Mouse (Mus musculus) heart, postnatal 36 days (tissue): Measurements from ENCODE around the gene H2-Q6. TPM values are rescaled to one million over a fixed set of nuclear protein-coding genes. Genes with fewer than 3 reads are reported as not detected.
"Not testable (repeated sequence)": the region's sequence is repeated elsewhere in the genome, so short reads cannot be mapped to it uniquely, and the experiment has no call there.

Source experiments
- DNase-seq, 2 experiments: peaks; one replicate each; pipeline ENCODE4 v3.0.0; 2021 to 2022
- intact Hi-C: fragments of 180-260 bp; cut with DNase I; formaldehyde crosslinking; loops from one replicate; pipeline ENCODE4 v1.15.1; 2025
- total RNA-seq, 2 experiments: library from RNA; stranded (reverse); gene quantifications; 2 replicates each; pipeline ENCODE4 v1.2.3; 2021

The H2-Q6 gene
- total RNA-seq = 1 to 10 TPM in 1 of 2 experiments, under 1 TPM in 1; 0.78 to 1.6 TPM

DNA sequence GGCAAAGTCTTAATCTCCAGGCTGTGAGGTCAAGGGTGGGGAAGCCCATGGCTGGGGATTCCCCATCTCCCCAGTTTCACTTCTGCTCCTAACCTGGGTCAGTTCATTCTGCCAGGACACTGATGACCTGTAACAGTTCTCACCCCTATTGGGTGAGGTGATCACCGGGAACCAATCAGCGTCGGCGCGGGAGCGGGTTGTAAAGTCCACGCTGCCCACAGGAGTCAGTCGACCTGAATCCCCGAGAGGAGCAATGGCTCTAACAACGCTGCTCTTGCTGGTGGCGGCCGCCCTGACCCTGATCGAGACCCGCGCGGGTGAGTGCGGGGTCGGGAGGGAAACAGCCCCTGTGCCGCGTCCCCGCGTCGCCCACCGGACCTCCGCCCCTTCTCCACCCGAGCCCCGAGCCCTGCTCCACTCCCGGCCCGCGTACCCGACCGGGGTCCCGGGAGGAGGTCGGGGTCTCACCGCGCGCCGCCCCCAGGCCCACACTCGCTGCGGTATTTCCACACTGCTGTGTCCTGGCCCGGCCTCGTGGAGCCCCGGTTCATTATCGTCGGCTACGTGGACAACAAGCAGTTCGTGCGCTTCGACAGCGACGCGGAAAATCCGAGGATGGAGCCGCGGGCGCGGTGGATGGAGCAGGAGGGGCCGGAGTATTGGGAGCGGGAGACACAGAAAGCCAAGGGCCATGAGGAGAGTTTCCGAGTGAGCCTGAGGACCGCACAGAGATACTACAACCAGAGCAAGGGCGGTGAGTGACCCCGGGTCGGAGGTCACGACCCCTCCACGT is at the start of gene H2-Q6:
Gene H2-Q6, plus strand, starts transcription at position 227 of the 793 bp plus-strand sequence.
- intact Hi-C loops = not testable (repeated sequence)
- peak; percentile 34 to 48 for DNase-seq

- peak; percentile 92 to 94 for DNase-seq
- intact Hi-C loops = loop anchor here (5.0 kb wide), 1 partner anchor 1377 kb away; the partner anchor contains the start of gene H2-K1
These were observed 45.3 kb upstream of the H2-Q6 start, which contains the start of gene H2-Q4 for GRCm38 (mm10) chr17:35379369-35379728. Gene H2-Q4 (plus strand): TSS chr17:35379617.

DNA sequence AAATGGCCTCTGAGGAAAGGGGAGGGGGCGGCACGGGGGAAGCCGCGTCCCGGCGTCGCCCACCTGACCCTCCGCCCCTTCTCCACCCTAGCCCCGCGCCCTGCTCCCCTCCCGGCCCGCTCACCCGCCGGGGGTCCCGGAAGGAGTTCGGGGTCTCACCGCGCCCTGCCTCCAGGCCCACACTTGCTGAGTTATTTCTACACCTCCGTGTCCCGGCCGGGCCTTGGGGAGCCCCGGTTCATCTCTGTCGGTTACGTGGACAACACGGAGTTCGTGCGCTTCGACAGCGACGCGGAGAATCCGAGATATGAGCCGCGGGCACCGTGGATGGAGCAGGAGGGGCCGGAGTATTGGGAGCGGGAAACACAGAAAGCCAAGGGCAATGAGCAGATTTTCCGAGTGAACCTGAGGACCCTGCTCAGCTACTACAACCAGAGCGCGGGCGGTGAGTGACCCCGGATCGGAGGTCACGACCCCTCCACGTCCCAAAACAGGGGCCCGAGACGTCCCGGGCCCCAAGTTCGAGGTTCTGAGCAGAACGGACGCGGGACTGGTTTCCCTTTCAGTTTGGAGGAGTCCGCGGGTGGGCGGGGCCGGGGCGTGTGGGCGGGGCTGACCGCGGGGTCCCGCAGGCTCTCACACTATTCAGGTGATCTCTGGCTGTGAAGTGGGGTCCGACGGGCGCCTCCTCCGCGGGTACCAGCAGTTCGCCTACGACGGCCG is 44.8 kb upstream of the H2-Q6 start:
- intact Hi-C loops = loop anchor here (5.0 kb wide), 1 partner anchor 1378 kb away; the partner anchor contains the start of gene H2-K1
- peak; percentile 49 to 58 for DNase-seq

GRCm38 (mm10) chr17:35389796-35390195 is 34.9 kb upstream of the H2-Q6 start:
- intact Hi-C loops = not testable (repeated sequence)
- peak in 1 of 2 experiments; percentile 54 for DNase-seq

GRCm38 (mm10) chr17:35392671-35393070 is 32.0 kb upstream of the H2-Q6 start:
- intact Hi-C loops, DNase-seq: not testable (repeated sequence)

DNA sequence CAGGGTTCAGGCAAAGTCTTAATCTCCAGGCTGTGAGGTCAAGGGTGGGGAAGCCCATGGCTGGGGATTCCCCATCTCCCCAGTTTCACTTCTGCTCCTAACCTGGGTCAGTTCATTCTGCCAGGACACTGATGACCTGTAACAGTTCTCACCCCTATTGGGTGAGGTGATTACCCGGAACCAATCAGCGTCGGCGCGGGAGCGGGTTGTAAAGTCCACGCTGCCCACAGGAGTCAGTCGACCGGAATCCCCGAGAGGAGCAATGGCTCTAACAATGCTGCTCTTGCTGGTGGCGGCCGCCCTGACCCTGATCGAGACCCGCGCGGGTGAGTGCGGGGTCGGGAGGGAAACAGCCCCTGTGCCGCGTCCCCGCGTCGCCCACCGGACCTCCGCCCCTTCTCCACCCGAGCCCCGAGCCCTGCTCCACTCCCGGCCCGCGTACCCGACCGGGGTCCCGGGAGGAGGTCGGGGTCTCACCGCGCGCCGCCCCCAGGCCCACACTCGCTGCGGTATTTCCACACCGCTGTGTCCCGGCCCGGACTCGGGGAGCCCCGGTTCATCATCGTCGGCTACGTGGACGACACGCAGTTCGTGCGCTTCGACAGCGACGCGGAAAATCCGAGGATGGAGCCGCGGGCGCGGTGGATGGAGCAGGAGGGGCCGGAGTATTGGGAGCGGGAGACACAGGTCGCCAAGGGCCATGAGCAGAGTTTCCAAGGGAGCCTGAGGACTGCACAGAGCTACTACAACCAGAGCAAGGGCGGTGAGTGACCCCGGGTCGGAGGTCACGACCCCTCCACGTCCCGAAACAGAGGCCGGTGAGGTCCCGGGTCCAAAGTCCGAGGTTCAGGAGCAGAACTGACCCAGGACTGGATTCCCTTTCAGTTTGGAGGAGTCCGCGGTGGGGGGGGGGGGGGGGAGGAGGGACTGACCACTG is 30.5 kb upstream of the H2-Q6 start:
- DNase-seq, intact Hi-C loops: not testable (repeated sequence)

DNA sequence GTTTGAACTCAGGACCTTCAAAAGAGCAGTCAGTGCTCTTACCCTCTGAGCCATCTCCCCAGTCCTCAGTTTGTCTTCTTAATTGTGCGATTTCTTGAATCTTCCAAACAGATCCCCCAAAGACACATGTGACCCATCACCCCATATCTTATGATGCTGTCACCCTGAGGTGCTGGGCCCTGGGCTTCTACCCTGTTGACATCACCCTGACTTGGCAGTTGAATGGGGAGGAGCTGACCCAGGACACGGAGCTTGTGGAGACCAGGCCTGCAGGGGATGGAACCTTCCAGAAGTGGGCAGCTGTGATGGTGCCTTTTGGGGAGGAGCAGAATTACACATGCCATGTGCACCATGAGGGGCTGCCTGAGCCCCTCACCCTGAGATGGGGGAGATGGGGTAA is 27.7 kb upstream of the H2-Q6 start:
- intact Hi-C loops, DNase-seq: not testable (repeated sequence)

GRCm38 (mm10) chr17:35413057-35413456 is 11.6 kb upstream of the H2-Q6 start:
- DNase-seq, intact Hi-C loops: not testable (repeated sequence)

DNA sequence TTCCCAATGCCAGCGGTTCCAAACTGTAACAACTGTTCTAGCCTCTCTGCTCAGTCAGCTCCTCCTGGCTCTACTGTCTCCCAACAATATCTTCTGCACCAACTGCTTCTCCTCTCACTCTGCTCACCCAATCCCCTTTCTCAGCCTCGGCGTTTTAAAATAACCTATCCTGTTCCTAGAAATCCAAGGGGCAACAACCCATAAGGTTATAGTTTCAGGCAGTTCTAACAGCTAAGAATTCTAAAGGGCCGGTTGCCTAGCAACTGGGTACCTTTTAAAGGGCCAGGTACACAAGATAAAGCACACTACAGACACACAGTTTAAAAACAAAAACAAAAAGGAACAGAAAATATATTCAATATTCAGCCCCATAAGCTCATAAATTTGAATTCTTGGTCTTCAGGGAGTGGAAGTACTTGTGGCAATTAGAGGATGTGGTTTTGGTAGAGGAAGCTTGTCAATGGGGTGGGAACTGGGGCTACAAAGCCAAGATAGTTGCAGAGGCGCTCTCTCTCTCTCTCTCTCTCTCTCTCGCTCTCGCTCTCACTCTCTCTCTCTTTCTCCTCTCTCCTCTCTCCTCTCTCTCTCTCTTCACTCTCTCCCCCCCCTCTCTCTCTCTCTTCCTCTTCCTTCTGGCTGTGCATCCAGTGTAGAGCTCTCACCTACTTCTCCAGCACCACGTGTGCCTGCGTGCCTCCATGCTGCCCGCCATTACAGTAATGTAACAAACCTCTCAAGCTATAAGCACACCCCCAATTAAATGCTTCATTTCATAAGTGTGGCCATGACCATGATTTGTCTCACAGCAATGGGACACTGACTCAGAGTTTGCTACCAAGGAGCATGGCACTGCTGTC is 9.1 kb upstream of the H2-Q6 start:
- DNase-seq, intact Hi-C loops: not testable (repeated sequence)

- intact Hi-C loops = no loop called here
These were observed 5.9 kb upstream of the H2-Q6 start for GRCm38 (mm10) chr17:35418772-35419171.

GRCm38 (mm10) chr17:35419564-35419963 is 5.1 kb upstream of the H2-Q6 start:
- intact Hi-C loops, DNase-seq: not testable (repeated sequence)

More at GRCm38 (mm10) chr17:35418772-35419171, 5.9 kb upstream of the H2-Q6 start:
- no peak for DNase-seq

GRCm38 (mm10) chr17:35420206-35420810 is 4.3 kb upstream of the H2-Q6 start:
- DNase-seq = peak in 1 of 2 experiments; percentile 21
- intact Hi-C loops = not testable (repeated sequence)

DNA sequence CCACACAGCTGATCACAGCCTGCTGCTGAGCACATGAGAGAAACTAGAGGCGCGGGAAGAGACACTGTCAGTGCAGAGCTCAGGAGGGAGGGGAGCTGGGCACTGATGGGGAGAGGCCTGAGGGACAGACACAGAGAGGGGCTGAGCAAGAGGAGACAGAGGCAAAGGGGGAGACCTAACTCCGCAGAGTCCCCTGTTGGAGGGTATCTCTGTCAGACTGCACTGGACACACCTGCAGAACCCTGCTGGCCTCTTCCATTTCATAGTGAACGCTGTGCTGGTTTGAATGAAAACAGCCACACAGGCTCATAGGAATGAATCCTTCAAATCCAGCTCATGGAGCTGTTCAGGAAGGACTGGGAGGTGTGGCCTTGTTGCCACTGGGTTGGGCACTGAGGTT is 3.3 kb upstream of the H2-Q6 start:
- intact Hi-C loops, DNase-seq: not testable (repeated sequence)

DNA sequence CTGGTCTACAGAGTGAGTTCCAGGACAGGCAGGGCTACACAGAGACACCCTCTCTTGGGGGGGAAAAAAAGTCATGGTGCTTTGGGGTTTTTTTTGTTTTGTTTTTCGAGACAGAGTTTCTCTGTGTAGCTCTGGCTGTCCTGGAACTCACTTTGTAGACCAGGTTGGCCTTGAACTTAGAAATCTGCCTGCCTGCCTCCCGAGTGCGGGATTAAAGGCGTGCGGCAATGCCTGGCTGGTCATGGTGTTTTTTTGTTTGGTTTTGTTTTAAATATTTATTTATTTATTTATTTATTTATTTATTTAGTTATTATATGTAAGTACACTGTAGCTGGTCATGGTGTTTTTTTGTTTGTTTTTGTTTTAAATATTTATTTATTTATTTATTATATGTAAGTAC is 2.3 kb upstream of the H2-Q6 start:
- intact Hi-C loops, DNase-seq: not testable (repeated sequence)

DNA sequence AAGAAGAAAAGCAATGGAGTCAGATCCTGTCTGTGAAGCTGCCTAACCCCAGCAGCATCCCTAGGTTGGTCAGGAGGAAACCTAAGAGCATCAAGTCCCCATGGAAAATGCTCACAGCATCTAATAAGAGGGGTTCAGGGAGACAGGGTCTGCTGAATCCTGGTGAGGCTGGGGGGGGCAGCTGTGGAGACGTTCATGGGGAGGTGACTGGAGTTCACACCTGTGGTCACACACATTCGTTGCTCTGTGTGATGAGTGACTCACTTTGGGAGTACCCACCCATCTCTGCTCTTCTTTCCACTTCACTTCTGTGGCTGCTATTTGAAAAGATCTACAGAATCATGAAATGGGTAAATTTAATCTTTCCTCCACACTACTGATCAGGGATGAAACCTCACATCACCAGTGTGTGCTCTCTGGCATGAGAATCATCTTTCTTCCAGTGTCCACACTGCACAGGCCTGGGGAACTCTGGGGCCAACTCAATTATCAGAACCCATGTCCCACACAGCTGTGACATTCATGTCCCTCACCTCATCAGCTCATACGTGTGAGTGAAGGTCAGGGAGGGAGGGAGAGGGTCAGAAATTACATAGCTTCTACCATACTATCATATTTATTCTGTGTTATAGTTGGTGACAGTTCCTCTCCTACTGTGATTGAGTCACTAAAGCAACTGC is 1.4 kb upstream of the H2-Q6 start:
- DNase-seq = not testable (repeated sequence)

GRCm38 (mm10) chr17:35424106-35424505 is 544 bp upstream of the H2-Q6 start:
- DNase-seq, intact Hi-C loops: not testable (repeated sequence)

More for the DNA sequence above, 1.4 kb upstream of the H2-Q6 start:
- intact Hi-C loops = not testable (repeated sequence)

DNA sequence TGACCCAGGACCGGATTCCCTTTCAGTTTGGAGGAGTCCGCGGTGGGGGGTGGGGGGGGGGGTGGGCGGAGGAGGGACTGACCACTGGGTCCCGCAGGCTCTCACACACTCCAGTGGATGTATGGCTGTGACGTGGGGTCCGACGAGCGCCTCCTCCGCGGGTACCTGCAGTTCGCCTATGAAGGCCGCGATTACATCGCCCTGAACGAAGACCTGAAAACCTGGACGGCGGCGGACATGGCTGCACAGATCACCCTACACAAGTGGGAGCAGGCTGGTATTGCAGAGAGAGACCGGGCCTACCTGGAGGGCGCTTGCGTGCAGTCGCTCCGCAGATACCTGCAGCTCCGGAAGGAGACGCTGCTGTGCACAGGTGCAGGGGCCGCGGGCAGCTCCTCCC is 824 bp downstream of the H2-Q6 start:
- intact Hi-C loops, DNase-seq: not testable (repeated sequence)

GRCm38 (mm10) chr17:35428883-35429282 is 4.2 kb downstream of the H2-Q6 start:
- DNase-seq, intact Hi-C loops: not testable (repeated sequence)
